Mouse (Mus musculus) spleen, adult 2 months (tissue): Measurements from ENCODE around the gene Spns3.

Source experiments
- CTCF ChIP-seq: fragments of 200-500 bp; IDR thresholded peaks from 2 replicates; pipeline ENCODE4 v1.5.1; 2011; ENCODE audit warnings: mild to moderate bottlenecking, inconsistent platforms; ENCODE audit not compliant: insufficient read depth, insufficient read length, insufficient replicate concordance; ENCODE audit errors: extremely low read depth
- POLR2A ChIP-seq: fragments of 200-500 bp; IDR thresholded peaks from 2 replicates; pipeline ENCODE4 v1.6.1; 2011; ENCODE audit warnings: low read depth, low read length, inconsistent platforms

- TF ChIP-seq CTCF (no peak), POLR2A (no peak)
These were observed 65.1 kb downstream of the Spns3 start for GRCm38 (mm10) chr11:72485157-72485556.
